Mouse (Mus musculus): ENCODE measurements at regions not wholly inside any gene's neighbourhood (a gene's known extent, or its start where the extent isn't known, plus 50 kb on each side); places are given as distances from the start of the nearest gene placed in this dataset.
A peak's percentile ranks its signal among the peaks of the same experiment; 100 is the strongest.

GRCm38 (mm10) chr9:41582711-41583236 is 421.3 kb upstream of the Ubash3b start:
- WGBS (ENCODE audit: insufficient replicate concordance): 43% methylated on average over 5 of the region's 5 CpGs
- H3K4me2 ChIP-seq: no peak overlapping the region
- H3K27ac ChIP-seq: no peak overlapping the region

GRCm38 (mm10) chr9:41582171-41582570 is 420.7 kb upstream of the Ubash3b start:
- H3K4me1 ChIP-seq: no peaks in the 10 kb centered on the region
- peak overlapping the region; percentile 40 for H3K4me3 ChIP-seq
- WGBS (ENCODE audit: insufficient replicate concordance): 57% methylated on average over 8 of the region's 8 CpGs
- H3K27ac ChIP-seq: peak overlapping the region; percentile 48; the same call in 1 of the 2 replicates
- peaks cover 47% of the 10 kb centered on the region for H3K27me3 ChIP-seq (replicated peaks)
- no peaks in the 10 kb centered on the region for H3K9me3 ChIP-seq (replicated peaks)
- no peak overlapping the region for H3K9ac ChIP-seq
- H3K4me2 ChIP-seq: peak overlapping the region; percentile 14
- no peaks in the 10 kb centered on the region for H3K36me3 ChIP-seq
- no peak for ATAC-seq

More at GRCm38 (mm10) chr9:41582711-41583236, 421.3 kb upstream of the Ubash3b start:
- ATAC-seq: no peak
- H3K27me3 ChIP-seq (replicated peaks): peaks cover 46% of the 10 kb centered on the region
- H3K4me3 ChIP-seq: peak overlapping the region; percentile 14; the same call in 1 of the 2 replicates
- no peak overlapping the region for H3K9ac ChIP-seq
- H3K4me1 ChIP-seq: no peaks in the 10 kb centered on the region
- no peaks in the 10 kb centered on the region for H3K36me3 ChIP-seq
- H3K9me3 ChIP-seq (replicated peaks): no peaks in the 10 kb centered on the region

GRCm38 (mm10) chr9:41581741-41582140 is 420.2 kb upstream of the Ubash3b start:
- Histone ChIP-seq H3K9ac (peak overlapping the region; percentile 41; the same call in 1 of the 2 replicates), H3K4me1 (no peaks in the 10 kb centered on the region), H3K36me3 (no peaks in the 10 kb centered on the region), H3K9me3 (replicated peaks) (no peaks in the 10 kb centered on the region), H3K4me2 (peak overlapping the region; percentile 14), H3K27ac (no peak overlapping the region), H3K4me3 (peak overlapping the region; percentile 40), H3K27me3 (replicated peaks) (peaks cover 47% of the 10 kb centered on the region)
- no peak for ATAC-seq
- WGBS (ENCODE audit: insufficient replicate concordance): 29% methylated on average over 9 of the region's 9 CpGs

GRCm38 (mm10) chr9:41581152-41581551 is 419.7 kb upstream of the Ubash3b start:
- Histone ChIP-seq H3K9me3 (replicated peaks) (no peaks in the 10 kb centered on the region), H3K4me1 (no peaks in the 10 kb centered on the region), H3K4me3 (peak overlapping the region; percentile 40), H3K4me2 (peak overlapping the region; percentile 52), H3K27ac (peak overlapping the region; percentile 70), H3K36me3 (no peaks in the 10 kb centered on the region), H3K9ac (0 out of 2 replicates have a peak overlapping the region, but pooled peaks have one; percentile 17), H3K27me3 (replicated peaks) (peaks cover 47% of the 10 kb centered on the region)
- 4% methylated on average over 14 of the region's 14 CpGs for WGBS (ENCODE audit: insufficient replicate concordance)
- ATAC-seq: no peak

GRCm38 (mm10) chr9:41580611-41581041 is 419.1 kb upstream of the Ubash3b start:
- H3K27ac ChIP-seq: peak overlapping the region; percentile 70
- H3K9me3 ChIP-seq (replicated peaks): no peaks in the 10 kb centered on the region
- 4% methylated on average over 13 of the region's 13 CpGs for WGBS (ENCODE audit: insufficient replicate concordance)
- H3K4me2 ChIP-seq: peak overlapping the region; percentile 52
- no peaks in the 10 kb centered on the region for H3K36me3 ChIP-seq
- H3K4me1 ChIP-seq: no peaks in the 10 kb centered on the region
- H3K4me3 ChIP-seq: peak overlapping the region; percentile 40
- peaks cover 51% of the 10 kb centered on the region for H3K27me3 ChIP-seq (replicated peaks)
- no peak overlapping the region; the same call in 1 of the 2 replicates for H3K9ac ChIP-seq
- ATAC-seq: no peak

- Histone ChIP-seq H3K27ac (peak overlapping the region; percentile 51; the same call in 1 of the 2 replicates), H3K4me1 (no peaks in the 10 kb centered on the region), H3K36me3 (no peaks in the 10 kb centered on the region), H3K4me3 (peak overlapping the region; percentile 40), H3K9me3 (replicated peaks) (no peaks in the 10 kb centered on the region), H3K4me2 (no peak overlapping the region), H3K9ac (no peak overlapping the region), H3K27me3 (replicated peaks) (peaks cover 51% of the 10 kb centered on the region)
- no peak for ATAC-seq
- WGBS (ENCODE audit: insufficient replicate concordance): 21% methylated on average over 4 of the region's 4 CpGs
Observed at GRCm38 (mm10) chr9:41580067-41580466, 418.6 kb upstream of the Ubash3b start.

- H3K9me3 ChIP-seq (replicated peaks): no peaks in the 10 kb centered on the region
- no peak overlapping the region for H3K4me2 ChIP-seq
- H3K27ac ChIP-seq: peak overlapping the region; percentile 51; the same call in 1 of the 2 replicates
- H3K4me3 ChIP-seq: peak overlapping the region; percentile 40
- no peak for ATAC-seq
- H3K27me3 ChIP-seq (replicated peaks): peaks cover 51% of the 10 kb centered on the region
- 41% methylated on average over 12 of the region's 13 CpGs for WGBS (ENCODE audit: insufficient replicate concordance)
- H3K4me1 ChIP-seq: no peaks in the 10 kb centered on the region
- H3K36me3 ChIP-seq: no peaks in the 10 kb centered on the region
- no peak overlapping the region for H3K9ac ChIP-seq
Observed at GRCm38 (mm10) chr9:41579107-41580014, 417.9 kb upstream of the Ubash3b start.

GRCm38 (mm10) chr9:41578221-41579106 is 417.0 kb upstream of the Ubash3b start:
- no peak overlapping the region for H3K4me3 ChIP-seq
- no peak overlapping the region for H3K4me2 ChIP-seq
- peaks cover 51% of the 10 kb centered on the region for H3K27me3 ChIP-seq (replicated peaks)
- H3K36me3 ChIP-seq: no peaks in the 10 kb centered on the region
- H3K27ac ChIP-seq: no peak overlapping the region
- no peak overlapping the region for H3K9ac ChIP-seq
- H3K4me1 ChIP-seq: no peaks in the 10 kb centered on the region
- ATAC-seq: no peak
- 55% methylated on average over 14 of the region's 14 CpGs for WGBS (ENCODE audit: insufficient replicate concordance)
- no peaks in the 10 kb centered on the region for H3K9me3 ChIP-seq (replicated peaks)

GRCm38 (mm10) chr9:41577760-41578159 is 416.3 kb upstream of the Ubash3b start:
- Histone ChIP-seq H3K4me1 (no peaks in the 10 kb centered on the region), H3K36me3 (no peaks in the 10 kb centered on the region), H3K4me3 (no peak overlapping the region), H3K9me3 (replicated peaks) (no peaks in the 10 kb centered on the region), H3K9ac (no peak overlapping the region), H3K27me3 (replicated peaks) (peaks cover 49% of the 10 kb centered on the region), H3K4me2 (no peak overlapping the region), H3K27ac (no peak overlapping the region)
- ATAC-seq: no peak
- 6% methylated on average over 1 of the region's 1 CpGs for WGBS (ENCODE audit: insufficient replicate concordance)

GRCm38 (mm10) chr9:41575826-41576225 is 414.3 kb upstream of the Ubash3b start:
- H3K27me3 ChIP-seq (replicated peaks): peaks cover 35% of the 10 kb centered on the region
- 33% methylated on average over 5 of the region's 5 CpGs for WGBS (ENCODE audit: insufficient replicate concordance)

GRCm38 (mm10) chr9:41570262-41570661 is 408.8 kb upstream of the Ubash3b start:
- ATAC-seq: no peak
- H3K9me3 ChIP-seq (replicated peaks): no peaks in the 10 kb centered on the region
- no peaks in the 10 kb centered on the region for H3K27me3 ChIP-seq (replicated peaks)
- H3K4me2 ChIP-seq: no peak overlapping the region
- no peak overlapping the region for H3K9ac ChIP-seq
- H3K4me3 ChIP-seq: no peak overlapping the region
- WGBS (ENCODE audit: insufficient replicate concordance): 70% methylated on average over 4 of the region's 4 CpGs
- no peak overlapping the region for H3K27ac ChIP-seq
- no peaks in the 10 kb centered on the region for H3K4me1 ChIP-seq
- no peaks in the 10 kb centered on the region for H3K36me3 ChIP-seq

More at GRCm38 (mm10) chr9:41575826-41576225, 414.3 kb upstream of the Ubash3b start:
- Histone ChIP-seq H3K9ac (no peak overlapping the region), H3K4me3 (no peak overlapping the region), H3K4me1 (no peaks in the 10 kb centered on the region), H3K4me2 (no peak overlapping the region), H3K9me3 (replicated peaks) (no peaks in the 10 kb centered on the region), H3K36me3 (no peaks in the 10 kb centered on the region), H3K27ac (no peak overlapping the region)
- ATAC-seq: no peak

Measured in liver, embryonic 12.5 days (tissue).